Mouse (Mus musculus): ENCODE results near the gene Rce1. TPM values are rescaled to one million over a fixed set of nuclear protein-coding genes. Genes with fewer than 3 reads are reported as not detected.
"Not testable (repeated sequence)": the region's sequence is repeated elsewhere in the genome, so short reads cannot be mapped to it uniquely, and the experiment has no call there.

The Rce1 gene
- polyA plus RNA-seq, 1 experiment from 2014 or later = 84.9 TPM

GRCm38 (mm10) chr19:4608511-4608910 lies 16.9 kb downstream of the Rce1 start:
- H3K27ac ChIP-seq = no peak overlapping the region
- peaks cover 27% of the 10 kb centered on the region for H3K4me1 ChIP-seq
- no peaks in the 10 kb centered on the region for H3K9me3 ChIP-seq
- no peak for DNase-seq (ENCODE audit: extremely low spot score, low spot score)
- no peak overlapping the region for H3K4me3 ChIP-seq
- 86% methylated on average over 4 of the region's 4 CpGs for WGBS
- H3K36me3 ChIP-seq (replicated peaks) = peaks cover 30% of the 10 kb centered on the region
- H3K27me3 ChIP-seq (ENCODE audit: poor library complexity, severe bottlenecking) = no peaks in the 10 kb centered on the region

GRCm38 (mm10) chr19:4607406-4607805 lies 18.0 kb downstream of the Rce1 start:
- H3K27me3 ChIP-seq (ENCODE audit: poor library complexity, severe bottlenecking) = no peaks in the 10 kb centered on the region
- WGBS = 89% methylated on average over 12 of the region's 12 CpGs
- H3K27ac ChIP-seq = no peak overlapping the region
- peaks cover 19% of the 10 kb centered on the region for H3K36me3 ChIP-seq (replicated peaks)
- no peaks in the 10 kb centered on the region for H3K9me3 ChIP-seq
- no peak overlapping the region for H3K4me3 ChIP-seq
- peaks cover 16% of the 10 kb centered on the region for H3K4me1 ChIP-seq
- DNase-seq (ENCODE audit: extremely low spot score, low spot score) = no peak

GRCm38 (mm10) chr19:4605654-4606053 lies 19.8 kb downstream of the Rce1 start:
- H3K4me3 ChIP-seq = no peak overlapping the region
- H3K27me3 ChIP-seq (ENCODE audit: poor library complexity, severe bottlenecking) = no peaks in the 10 kb centered on the region
- H3K4me1 ChIP-seq = peaks cover 8% of the 10 kb centered on the region
- H3K27ac ChIP-seq = no peak overlapping the region
- peaks cover 1% of the 10 kb centered on the region; the same call in 1 of the 2 replicates for H3K36me3 ChIP-seq (replicated peaks)
- no peaks in the 10 kb centered on the region for H3K9me3 ChIP-seq
- no peak for DNase-seq (ENCODE audit: extremely low spot score, low spot score)
- 95% methylated on average over 4 of the region's 4 CpGs for WGBS

- DNase-seq (ENCODE audit: extremely low spot score, low spot score) = peak; percentile 45
- Histone ChIP-seq H3K4me3 (peak overlapping the region; percentile 16; the same call in 1 of the 2 replicates), H3K36me3 (replicated peaks) (no peaks in the 10 kb centered on the region), H3K27me3 (ENCODE audit: poor library complexity, severe bottlenecking) (no peaks in the 10 kb centered on the region), H3K27ac (no peak overlapping the region), H3K9me3 (no peaks in the 10 kb centered on the region), H3K4me1 (peaks cover 8% of the 10 kb centered on the region)
- 42% methylated on average over 24 of the region's 24 CpGs for WGBS
Observed at GRCm38 (mm10) chr19:4603801-4604723, 21.4 kb downstream of the Rce1 start.

- 90% methylated on average over 20 of the region's 20 CpGs for WGBS
Observed at GRCm38 (mm10) chr19:4602459-4602858, 23.0 kb downstream of the Rce1 start.

GRCm38 (mm10) chr19:4596071-4596470 lies 29.4 kb downstream of the Rce1 start:
- H3K4me1 ChIP-seq = 0 out of 2 replicates have a peak, but pooled peaks cover 5% of the 10 kb centered on the region
- no peak overlapping the region for H3K27ac ChIP-seq
- 86% methylated on average over 2 of the region's 2 CpGs for WGBS
- no peaks in the 10 kb centered on the region for H3K36me3 ChIP-seq (replicated peaks)
- DNase-seq (ENCODE audit: extremely low spot score, low spot score) = no peak
- no peaks in the 10 kb centered on the region for H3K9me3 ChIP-seq
- H3K27me3 ChIP-seq (ENCODE audit: poor library complexity, severe bottlenecking) = no peaks in the 10 kb centered on the region
- H3K4me3 ChIP-seq = no peak overlapping the region

More at GRCm38 (mm10) chr19:4602459-4602858, 23.0 kb downstream of the Rce1 start:
- no peak overlapping the region for H3K4me3 ChIP-seq
- no peaks in the 10 kb centered on the region for H3K36me3 ChIP-seq (replicated peaks)
- peaks cover 8% of the 10 kb centered on the region for H3K4me1 ChIP-seq
- H3K27me3 ChIP-seq (ENCODE audit: poor library complexity, severe bottlenecking) = no peaks in the 10 kb centered on the region
- DNase-seq (ENCODE audit: extremely low spot score, low spot score) = no peak
- H3K27ac ChIP-seq = no peak overlapping the region
- no peaks in the 10 kb centered on the region for H3K9me3 ChIP-seq

GRCm38 (mm10) chr19:4593792-4594522 lies 31.5 kb downstream of the Rce1 start:
- H3K4me3 ChIP-seq = no peak overlapping the region
- no peaks in the 10 kb centered on the region for H3K9me3 ChIP-seq
- 61% methylated on average over 7 of the region's 7 CpGs for WGBS
- H3K36me3 ChIP-seq (replicated peaks) = no peaks in the 10 kb centered on the region
- no peak for DNase-seq (ENCODE audit: extremely low spot score, low spot score)
- no peaks in the 10 kb centered on the region for H3K27me3 ChIP-seq (ENCODE audit: poor library complexity, severe bottlenecking)
- 0 out of 2 replicates have a peak, but pooled peaks cover 5% of the 10 kb centered on the region for H3K4me1 ChIP-seq
- no peak overlapping the region for H3K27ac ChIP-seq

GRCm38 (mm10) chr19:4590025-4590424 lies 35.4 kb downstream of the Rce1 start:
- H3K4me3 ChIP-seq = no peak overlapping the region
- H3K36me3 ChIP-seq (replicated peaks) = no peaks in the 10 kb centered on the region
- WGBS = 96% methylated on average over 3 of the region's 3 CpGs
- H3K27ac ChIP-seq = no peak overlapping the region
- no peaks in the 10 kb centered on the region for H3K9me3 ChIP-seq
- H3K27me3 ChIP-seq (ENCODE audit: poor library complexity, severe bottlenecking) = no peaks in the 10 kb centered on the region
- no peak for DNase-seq (ENCODE audit: extremely low spot score, low spot score)
- 0 out of 2 replicates have a peak, but pooled peaks cover 5% of the 10 kb centered on the region for H3K4me1 ChIP-seq

- Histone ChIP-seq H3K4me3 (no peak overlapping the region), H3K27me3 (ENCODE audit: poor library complexity, severe bottlenecking) (no peaks in the 10 kb centered on the region), H3K36me3 (replicated peaks) (no peaks in the 10 kb centered on the region), H3K9me3 (no peaks in the 10 kb centered on the region), H3K4me1 (0 out of 2 replicates have a peak, but pooled peaks cover 3% of the 10 kb centered on the region), H3K27ac (no peak overlapping the region)
- no peak for DNase-seq (ENCODE audit: extremely low spot score, low spot score)
- 65% methylated on average over 1 of the region's 1 CpGs for WGBS
Observed at GRCm38 (mm10) chr19:4589081-4589480, 36.4 kb downstream of the Rce1 start.

- no peaks in the 10 kb centered on the region for H3K27me3 ChIP-seq (ENCODE audit: poor library complexity, severe bottlenecking)
- H3K36me3 ChIP-seq (replicated peaks) = no peaks in the 10 kb centered on the region
- H3K9me3 ChIP-seq = no peaks in the 10 kb centered on the region
- 77% methylated on average over 3 of the region's 3 CpGs for WGBS
- DNase-seq (ENCODE audit: extremely low spot score, low spot score) = no peak
- H3K4me3 ChIP-seq = no peak overlapping the region
- no peaks in the 10 kb centered on the region for H3K4me1 ChIP-seq
- H3K27ac ChIP-seq = no peak overlapping the region
Observed at GRCm38 (mm10) chr19:4588430-4588829, 37.0 kb downstream of the Rce1 start.

- H3K27ac ChIP-seq = no peak overlapping the region
- WGBS = 70% methylated on average over 2 of the region's 2 CpGs
- no peak overlapping the region for H3K4me3 ChIP-seq
- no peaks in the 10 kb centered on the region for H3K27me3 ChIP-seq (ENCODE audit: poor library complexity, severe bottlenecking)
- no peaks in the 10 kb centered on the region for H3K9me3 ChIP-seq
- H3K4me1 ChIP-seq = no peaks in the 10 kb centered on the region
- no peaks in the 10 kb centered on the region for H3K36me3 ChIP-seq (replicated peaks)
- DNase-seq (ENCODE audit: extremely low spot score, low spot score) = no peak
Observed at GRCm38 (mm10) chr19:4587426-4587825, 38.0 kb downstream of the Rce1 start.

GRCm38 (mm10) chr19:4586783-4587182 lies 38.7 kb downstream of the Rce1 start:
- not testable (repeated sequence) for H3K4me1 ChIP-seq; H3K27me3 ChIP-seq (ENCODE audit: poor library complexity, severe bottlenecking); H3K36me3 ChIP-seq (replicated peaks); H3K4me3 ChIP-seq; H3K27ac ChIP-seq; H3K9me3 ChIP-seq; DNase-seq (ENCODE audit: extremely low spot score, low spot score)

GRCm38 (mm10) chr19:4583856-4584255 lies 41.6 kb downstream of the Rce1 start:
- DNase-seq (ENCODE audit: extremely low spot score, low spot score) = no peak
- Histone ChIP-seq H3K36me3 (replicated peaks) (no peaks in the 10 kb centered on the region), H3K27me3 (ENCODE audit: poor library complexity, severe bottlenecking) (no peaks in the 10 kb centered on the region), H3K27ac (no peak overlapping the region), H3K9me3 (no peaks in the 10 kb centered on the region), H3K4me1 (no peaks in the 10 kb centered on the region), H3K4me3 (no peak overlapping the region)
- WGBS = 81% methylated on average over 2 of the region's 2 CpGs

Measured in forebrain, embryonic 10.5 days (tissue).